Mouse (Mus musculus) embryonic fibroblast, embryonic 13.5 days (primary cell): ENCODE measurements at regions not wholly inside any gene's neighbourhood (a gene's known extent, or its start where the extent isn't known, plus 50 kb on each side); places are given as distances from the start of the nearest gene placed in this dataset.

Experiments
- CTCF ChIP-seq: IDR thresholded peaks from 2 replicates; pipeline ENCODE4 v1.5.1; 2011; ENCODE audit warnings: mild to moderate bottlenecking, control low read depth, low read length, moderate library complexity, borderline replicate concordance; ENCODE audit not compliant: insufficient read depth
- POLR2A ChIP-seq: IDR thresholded peaks from 2 replicates; pipeline ENCODE4 v1.6.1; 2011; ENCODE audit warnings: low read depth, mild to moderate bottlenecking, control low read depth, low read length, moderate library complexity

- TF ChIP-seq POLR2A (no peak), CTCF (no peak)
Measured at GRCm38 (mm10) chr1:144436617-144437016, 130.8 kb downstream of the Rgs21 start.
